Mouse (Mus musculus) granulocyte monocyte progenitor cell, adult 5-6 weeks (primary cell): ENCODE measurements around the gene Gm45902. TPM values are rescaled to one million over a fixed set of nuclear protein-coding genes. Genes with fewer than 3 reads are reported as not detected.

Experiments
- total RNA-seq, 2 experiments: library from RNA; stranded (forward) in 1 of 2; stranded (reverse) in 1 of 2; fragments of 200-712, 200-1000 nt in 1 of 2; fragments of >200 nt in 1 of 2; fragmentation: Nextera tagmentation in 1 of 2; gene quantifications; 2 replicates each; pipeline ENCODE4 v1.2.3; 2014 to 2017

Gm45902 gene
- total RNA-seq, 2 experiments from 2014 or later, result 6.2 to 12.4 TPM

Other genes starting within 250 kb of the Gm45902 start
- gene Nmt2, start 228.6 kb downstream of the Gm45902 start, total RNA-seq (2014; fragmentation: Nextera tagmentation), result 13.8 and 16.6 TPM in 2 replicates
- gene Nmt2, start 228.6 kb downstream of the Gm45902 start, total RNA-seq (2017), result 24.4 and 24.9 TPM in 2 replicates
- gene Rpp38, start 180.1 kb downstream of the Gm45902 start, total RNA-seq (2014; fragmentation: Nextera tagmentation), result 19.7 and 22.4 TPM in 2 replicates
- 10.0 and 15.2 TPM in 2 replicates for gene Rpp38, start 180.1 kb downstream of the Gm45902 start, total RNA-seq (2017)
- not detected in 2 replicates for gene Acbd7, start 176.6 kb downstream of the Gm45902 start, total RNA-seq (2014; fragmentation: Nextera tagmentation)
- gene Acbd7, start 176.6 kb downstream of the Gm45902 start, total RNA-seq (2017), result not detected in 2 replicates
- gene Olah, start 115.6 kb downstream of the Gm45902 start, total RNA-seq (2014; fragmentation: Nextera tagmentation), result not detected in 2 replicates
- not detected in 2 replicates for gene Olah, start 115.6 kb downstream of the Gm45902 start, total RNA-seq (2017)
- not detected in 2 replicates for gene Meig1, start 90.1 kb downstream of the Gm45902 start, total RNA-seq (2014; fragmentation: Nextera tagmentation)
- gene Meig1, start 90.1 kb downstream of the Gm45902 start, total RNA-seq (2017), result not detected in 2 replicates
- 12.0 and 27.4 TPM in 2 replicates for gene Dclre1c, start 88.7 kb downstream of the Gm45902 start, total RNA-seq (2014; fragmentation: Nextera tagmentation)
- gene Dclre1c, start 88.7 kb downstream of the Gm45902 start, total RNA-seq (2017), result 14.2 and 24.4 TPM in 2 replicates
- gene Suv39h2, start 37.8 kb downstream of the Gm45902 start, total RNA-seq (2014; fragmentation: Nextera tagmentation), result 11.7 and 14.5 TPM in 2 replicates
- 16.6 and 24.4 TPM in 2 replicates for gene Suv39h2, start 37.8 kb downstream of the Gm45902 start, total RNA-seq (2017)
- 83.7 and 88.6 TPM in 2 replicates for gene Hspa14, start within 50 bp of the Gm45902 start, total RNA-seq (2014; fragmentation: Nextera tagmentation)
- 155 and 173 TPM in 2 replicates for gene Hspa14, start within 50 bp of the Gm45902 start, total RNA-seq (2017)
- gene Cdnf, start 240 bp upstream of the Gm45902 start, total RNA-seq (2014; fragmentation: Nextera tagmentation), result not detected in 2 replicates
- 0.22 and 13.2 TPM in 2 replicates for gene Cdnf, start 240 bp upstream of the Gm45902 start, total RNA-seq (2017)
- gene Fam107b, start 57.7 kb upstream of the Gm45902 start, total RNA-seq (2014; fragmentation: Nextera tagmentation), result 415 and 416 TPM in 2 replicates
- gene Fam107b, start 57.7 kb upstream of the Gm45902 start, total RNA-seq (2017), result 801 and 969 TPM in 2 replicates